Mouse (Mus musculus) skeletal muscle tissue, adult 2 months (tissue): ENCODE measurements around the gene Olfr60.

Source experiments
- DNase-seq: peaks from one replicate; pipeline ENCODE4 v3.0.0-alpha.2; 2012; ENCODE audit warnings: low read depth, low spot score

The Olfr60 gene

GRCm38 (mm10) chr7:140361571-140361970 is at the start of gene Olfr60:
Olfr60 (minus strand) TSS chr7:140361671.
- no peak for DNase-seq

- DNase-seq: no peak
Observed at GRCm38 (mm10) chr7:140402818-140403217, 41.3 kb upstream of the Olfr60 start, which contains the start of gene Olfr531. Olfr531 (minus strand) TSS chr7:140402918.

DNA sequence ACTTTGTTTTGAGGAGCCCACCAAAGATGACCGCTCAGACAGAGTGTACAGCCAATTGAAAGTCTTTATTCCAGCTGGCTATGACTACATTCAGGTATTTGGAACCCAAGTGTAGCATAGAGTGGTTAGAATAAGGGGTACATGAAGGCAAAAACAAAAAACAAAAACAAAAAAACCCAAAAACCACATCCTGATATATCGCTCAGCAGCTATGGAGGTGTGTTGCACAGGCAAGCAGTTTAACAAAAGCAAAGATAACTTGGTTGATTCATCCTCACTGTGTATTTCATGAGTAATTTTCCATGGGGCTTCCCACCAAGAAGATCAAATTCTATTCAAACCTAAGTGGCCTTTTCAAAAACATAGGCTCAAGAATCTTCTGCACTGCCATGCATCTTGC is 15.4 kb upstream of the Olfr60 start:
- no peak for DNase-seq

GRCm38 (mm10) chr7:140376231-140376630 is 14.8 kb upstream of the Olfr60 start, which contains the start of gene Olfr530:
Olfr530 (minus strand) TSS chr7:140376331.
- no peak for DNase-seq

- no peak for DNase-seq
Observed at GRCm38 (mm10) chr7:140374300-140374699, 12.8 kb upstream of the Olfr60 start.

DNA sequence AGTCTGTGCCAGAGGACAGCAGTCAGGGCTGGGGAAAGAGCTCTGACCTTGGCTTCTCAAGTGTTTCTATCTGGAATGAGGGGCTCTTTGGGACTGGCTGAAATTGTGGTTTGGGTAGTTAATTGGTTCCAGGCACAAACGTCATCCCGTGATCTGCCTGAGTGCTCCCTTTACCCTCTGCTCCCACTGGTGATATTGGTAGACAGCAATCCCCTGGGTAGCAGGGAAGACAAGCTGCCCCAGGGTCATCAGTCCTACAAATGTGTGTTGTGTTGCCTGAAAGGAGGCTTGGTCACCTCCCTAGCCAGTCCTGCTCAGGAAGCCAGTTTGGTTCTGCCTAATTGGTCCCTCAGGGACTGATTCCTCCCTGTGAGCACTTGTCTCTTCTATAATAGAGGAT is 27.8 kb downstream of the Olfr60 start, which contains the start of gene Olfr527:
Gene Olfr527, plus strand, starts transcription at position 301 of the 400 bp plus-strand sequence.
- no peak for DNase-seq

- no peak for DNase-seq
Observed at GRCm38 (mm10) chr7:140329766-140330304, 31.6 kb downstream of the Olfr60 start.

GRCm38 (mm10) chr7:140321135-140321534 is 40.3 kb downstream of the Olfr60 start:
- no peak for DNase-seq

DNA sequence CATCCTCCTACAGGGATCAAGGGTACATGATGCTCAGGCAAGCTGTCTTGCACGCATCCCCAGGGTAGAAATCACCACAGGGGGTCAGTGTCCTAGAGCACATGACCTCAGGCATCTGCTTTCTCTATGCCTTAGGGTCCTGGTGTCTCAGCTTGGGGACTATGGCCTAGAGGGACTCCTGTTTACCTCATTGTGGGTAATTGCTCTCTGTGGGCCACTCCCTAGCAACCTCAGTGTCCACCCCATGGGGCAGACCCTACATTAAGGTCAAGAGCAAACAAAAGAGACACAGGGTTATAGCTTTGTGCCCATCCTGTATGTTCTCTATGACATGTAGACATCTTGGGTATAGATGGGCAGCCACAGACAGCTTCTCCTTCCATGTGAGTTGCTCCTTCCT is 40.9 kb downstream of the Olfr60 start, which contains the start of gene Olfr525:
Gene Olfr525, plus strand, starts transcription at position 301 of the 400 bp plus-strand sequence.
- DNase-seq: no peak

DNA sequence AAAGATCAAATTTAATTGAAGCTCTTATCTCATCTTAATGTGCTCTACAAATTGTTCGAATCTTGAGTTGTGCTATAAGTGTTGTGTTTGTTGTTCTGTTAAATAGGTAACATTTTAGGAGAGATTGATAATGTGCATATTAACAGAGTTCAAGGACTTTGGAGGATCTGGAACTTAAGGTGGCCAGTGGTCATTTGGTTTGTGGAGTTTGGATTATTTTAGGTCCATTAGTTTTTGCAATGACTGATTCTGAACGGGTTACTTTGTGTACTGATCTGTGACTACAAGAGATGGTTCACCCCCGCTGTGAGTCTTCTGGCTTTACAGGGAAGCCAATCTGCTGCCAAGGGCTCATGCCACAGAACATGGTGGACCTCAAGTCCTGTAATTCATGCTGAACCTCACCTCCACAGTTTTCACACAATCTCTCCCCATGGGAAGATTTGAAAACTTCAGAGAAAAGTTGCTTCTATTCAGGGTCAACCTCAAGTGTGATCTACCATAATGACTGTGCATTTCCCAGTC is 41.5 kb downstream of the Olfr60 start:
- DNase-seq: no peak

GRCm38 (mm10) chr7:140299416-140299815 is 62.1 kb downstream of the Olfr60 start:
- no peak for DNase-seq

DNA sequence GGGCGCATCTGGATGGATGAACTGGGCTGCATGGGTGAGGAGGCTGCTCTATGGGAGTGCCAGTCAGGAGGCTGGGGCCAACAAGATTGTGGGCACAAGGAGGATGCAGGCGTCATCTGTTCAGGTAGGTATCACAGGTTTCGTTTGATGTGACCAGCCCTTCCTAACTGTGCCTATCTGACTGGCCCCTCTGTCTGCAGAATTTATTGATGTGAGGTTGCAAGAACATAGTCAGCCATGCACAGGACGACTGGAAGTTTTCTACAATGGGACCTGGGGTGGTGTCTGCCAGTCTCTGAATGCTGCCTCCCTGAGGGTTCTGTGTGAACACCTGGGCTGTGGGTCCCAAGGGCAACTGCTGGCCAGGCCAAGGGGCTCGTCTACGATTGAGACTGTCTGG is 64.6 kb downstream of the Olfr60 start:
- DNase-seq: no peak

DNA sequence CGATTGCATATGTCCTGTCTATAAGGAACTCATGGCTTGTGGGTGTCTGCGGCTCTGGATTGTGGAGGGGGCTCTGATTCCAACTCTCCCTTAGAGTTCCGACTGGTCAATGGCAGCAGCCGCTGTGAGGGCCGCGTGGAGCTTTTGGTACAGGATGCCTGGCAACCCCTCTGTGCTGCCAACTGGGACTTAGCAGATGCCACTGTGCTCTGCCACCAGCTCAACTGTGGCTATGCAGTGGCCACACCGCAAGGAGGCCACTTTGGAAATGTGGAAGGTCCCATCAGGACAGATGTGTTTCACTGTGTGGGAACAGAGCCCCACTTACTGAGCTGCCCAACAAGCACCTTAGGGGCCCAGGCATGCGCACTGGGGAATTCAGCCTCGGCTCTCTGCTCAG is 65.7 kb downstream of the Olfr60 start:
- no peak for DNase-seq
